Mouse (Mus musculus) adrenal gland, postnatal 10 days (tissue): ENCODE results near the gene Setd7. TPM values are rescaled to one million over a fixed set of nuclear protein-coding genes. Genes with fewer than 3 reads are reported as not detected.

Experiments used
- DNase-seq: peaks from one replicate; pipeline ENCODE4 v3.0.0; 2021; ENCODE audit warnings: mixed read lengths
- total RNA-seq, 2 experiments: library from RNA; stranded (reverse); gene quantifications; 2 replicates each; pipeline ENCODE4 v1.2.3; 2021

Setd7 gene
- total RNA-seq, 2 experiments from 2014 or later, result 30.9 to 32.6 TPM

DNA sequence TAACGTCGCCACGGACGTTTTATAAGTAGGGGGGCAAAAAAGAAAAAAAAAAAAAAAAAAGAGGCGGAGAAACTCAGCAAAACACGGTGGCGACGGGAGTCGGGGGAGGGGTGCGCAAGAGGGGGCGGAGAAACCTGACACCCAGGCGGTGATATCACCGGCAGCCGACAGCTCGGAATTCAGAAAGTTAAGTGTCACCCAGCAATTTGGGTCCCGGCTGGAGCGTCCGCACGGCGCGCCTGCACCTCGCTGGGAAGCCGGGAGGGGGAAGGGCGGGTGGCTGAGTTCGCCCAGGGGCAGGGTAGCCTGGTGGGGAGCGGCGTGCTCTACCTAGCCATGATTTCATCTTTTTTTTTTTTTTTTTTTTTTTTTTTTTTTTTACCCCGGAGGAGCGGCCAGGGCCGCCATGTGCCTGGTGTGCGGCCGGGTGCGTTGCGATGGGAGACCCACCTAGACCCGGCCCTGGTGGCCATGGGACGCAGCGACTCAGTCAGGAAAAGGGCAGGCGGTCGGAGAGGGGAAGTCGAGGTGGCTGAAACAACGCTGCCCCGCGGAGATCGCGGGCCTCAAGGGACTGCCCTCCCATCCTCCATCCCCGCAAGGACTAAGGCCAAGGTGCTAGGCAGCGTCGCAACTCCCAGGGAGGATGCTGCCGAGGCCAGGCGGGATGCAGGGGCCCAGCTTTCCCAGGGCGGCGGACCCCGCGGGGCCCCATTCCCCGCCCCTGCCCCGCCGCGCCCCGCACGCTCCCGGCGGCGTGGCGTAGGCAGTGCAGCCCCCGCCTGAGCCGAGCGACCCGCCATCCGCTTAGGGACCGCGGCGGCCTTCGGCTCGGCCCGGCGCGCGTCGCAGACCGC is 857 bp downstream of the Setd7 start:
- peak; percentile 90 for DNase-seq

DNA sequence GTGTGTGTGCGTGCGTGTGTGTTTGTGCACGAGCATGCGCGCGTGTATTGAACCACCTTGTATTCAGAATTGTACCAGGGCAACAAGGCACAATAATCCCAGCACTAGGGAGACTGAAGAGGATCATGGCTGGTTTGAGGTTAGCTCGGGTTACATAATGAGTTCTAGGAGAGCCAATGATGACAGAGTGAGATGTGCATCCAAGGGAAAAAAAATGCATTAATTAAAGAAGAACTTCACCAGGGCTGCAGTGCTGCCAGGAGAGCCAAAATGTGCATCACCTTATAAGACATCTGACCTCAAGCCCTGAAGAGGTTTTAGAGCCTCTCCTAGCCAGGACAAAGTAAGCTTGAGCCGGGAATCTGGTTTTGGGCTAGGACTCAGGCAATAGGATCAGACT is 5.1 kb downstream of the Setd7 start:
- no peak for DNase-seq

DNA sequence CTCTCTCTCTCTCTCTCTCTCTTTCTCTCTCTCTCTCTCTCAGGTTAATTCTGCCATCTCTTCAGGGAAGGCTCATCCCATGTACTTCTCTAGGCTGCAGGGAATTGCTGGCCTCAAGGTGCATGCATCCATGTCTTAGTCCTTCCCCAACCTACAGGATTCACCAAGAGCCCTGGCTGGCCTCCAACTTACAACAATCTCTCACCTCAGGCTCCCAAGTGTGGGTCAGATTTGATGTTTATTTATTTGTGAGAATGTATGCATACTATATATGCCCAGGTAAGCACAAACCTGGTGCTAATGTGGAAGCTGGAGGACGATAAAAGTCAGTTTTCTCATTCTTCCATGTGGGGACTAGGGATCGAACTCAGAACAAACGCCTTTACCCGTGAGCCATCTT is 5.8 kb downstream of the Setd7 start:
- DNase-seq, result no peak

DNA sequence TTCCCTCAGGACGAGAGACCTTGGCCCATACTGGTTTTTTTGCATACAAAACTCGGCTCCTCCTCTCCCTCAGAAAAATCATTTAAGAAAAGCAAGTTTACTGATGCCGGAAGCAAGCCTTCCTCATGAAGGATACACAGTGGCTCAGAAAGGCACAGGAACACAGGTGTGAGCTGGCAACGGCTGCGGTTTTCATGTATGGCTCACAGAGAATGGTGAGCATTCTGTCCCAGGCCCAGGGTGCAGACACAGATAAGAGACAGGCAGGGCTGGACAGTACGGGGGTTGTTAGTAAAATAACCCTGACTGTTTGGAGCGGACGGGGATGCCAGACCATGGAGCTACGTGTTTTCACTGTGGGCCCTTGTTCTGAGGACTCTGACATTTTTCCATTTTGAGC is 6.6 kb downstream of the Setd7 start:
- no peak for DNase-seq

DNA sequence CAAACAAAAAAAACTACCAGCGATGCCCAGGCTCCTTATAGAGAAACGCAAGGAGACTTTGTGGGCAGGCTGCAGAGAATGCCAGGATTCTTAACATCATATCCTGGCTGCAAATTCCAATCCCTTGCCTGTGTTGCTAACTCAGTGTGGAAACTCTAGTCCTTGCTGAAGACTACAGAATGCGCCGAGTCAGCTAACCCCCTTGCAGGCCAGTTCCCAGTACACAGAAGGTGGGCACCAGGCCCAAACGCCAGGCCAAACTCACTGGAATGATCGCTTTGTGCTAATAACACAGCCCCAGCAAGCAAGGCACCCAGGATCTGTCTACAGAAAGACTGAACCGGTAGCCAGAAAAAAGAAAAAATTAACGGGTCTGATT is 7.2 kb downstream of the Setd7 start:
- DNase-seq, result peak; percentile 69

DNA sequence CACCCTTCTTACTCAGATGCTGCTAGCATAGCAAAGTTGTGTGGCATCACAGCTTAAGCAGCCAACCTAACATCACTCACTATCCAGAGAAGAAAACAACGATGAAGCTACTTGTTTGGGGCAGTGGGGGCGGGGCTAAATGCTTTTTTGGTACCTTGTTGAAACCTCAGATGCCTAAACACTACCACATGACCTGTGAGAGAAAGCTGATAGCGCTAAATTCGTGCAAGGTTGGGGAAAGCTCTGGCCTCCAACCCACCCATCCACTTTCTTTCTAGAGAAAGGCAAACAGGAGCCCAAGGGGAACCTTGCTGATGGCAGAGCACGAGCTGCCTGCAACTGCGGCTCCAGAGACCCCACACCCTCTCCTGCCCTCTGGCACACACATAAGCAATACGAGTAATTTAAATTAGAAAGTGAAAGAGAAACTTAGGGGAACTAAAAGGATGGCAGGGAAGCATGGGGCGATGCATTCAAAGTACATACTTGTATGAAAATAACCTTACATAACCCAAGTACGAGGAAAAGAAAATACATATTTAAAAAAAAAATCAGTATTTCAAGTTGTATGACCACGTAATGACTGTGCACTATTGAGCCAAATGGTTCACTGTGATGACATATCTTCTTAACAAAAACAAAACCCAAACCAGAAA is 7.7 kb downstream of the Setd7 start:
- no peak for DNase-seq

DNA sequence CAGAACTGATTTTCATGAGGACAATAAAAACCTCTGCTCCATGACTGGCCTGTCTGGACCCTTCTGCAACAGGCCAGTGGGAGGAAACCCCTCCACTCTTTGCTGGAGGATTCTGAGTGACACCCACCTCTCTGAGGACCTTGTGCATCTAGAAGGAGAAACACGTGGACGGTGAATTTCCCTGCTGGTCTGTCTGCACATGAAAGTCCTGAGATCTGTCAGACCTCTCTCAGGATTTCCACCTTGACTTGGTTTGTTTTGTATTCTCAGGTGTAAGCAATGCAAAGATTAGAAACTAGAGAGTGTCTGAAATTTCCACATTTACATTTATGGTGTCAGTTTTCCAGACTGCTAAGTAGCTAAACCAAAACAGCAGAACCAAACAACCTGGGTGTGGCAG is 8.5 kb downstream of the Setd7 start:
- no peak for DNase-seq

DNA sequence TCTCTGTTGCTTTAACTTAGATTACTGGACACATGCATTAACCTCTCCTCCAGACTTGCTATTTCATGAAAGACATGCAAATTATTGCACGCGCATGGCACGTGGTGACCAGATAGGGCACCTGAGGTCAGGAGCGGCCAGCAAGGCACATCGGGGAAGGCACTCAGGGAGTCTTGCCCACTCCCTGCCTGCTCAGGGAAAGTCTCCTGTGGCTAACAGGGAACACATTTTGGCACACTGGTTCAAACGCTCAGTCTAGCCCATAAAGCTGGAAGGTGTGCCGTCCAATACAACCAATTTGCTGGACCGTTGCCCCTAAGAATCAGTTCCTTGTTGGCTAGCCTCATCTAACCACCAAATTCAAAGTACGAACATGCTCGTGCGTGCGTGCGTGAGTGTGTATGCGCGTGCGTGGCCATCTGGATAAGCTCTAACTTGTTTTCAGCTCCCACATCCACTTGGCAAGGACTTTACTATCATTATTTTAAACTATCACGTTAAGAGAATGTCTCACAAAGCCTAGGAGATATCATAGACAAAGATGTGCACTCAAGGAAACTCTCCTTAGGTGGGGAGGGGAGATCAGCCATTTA is 11.6 kb downstream of the Setd7 start:
- peak; percentile 73 for DNase-seq

DNA sequence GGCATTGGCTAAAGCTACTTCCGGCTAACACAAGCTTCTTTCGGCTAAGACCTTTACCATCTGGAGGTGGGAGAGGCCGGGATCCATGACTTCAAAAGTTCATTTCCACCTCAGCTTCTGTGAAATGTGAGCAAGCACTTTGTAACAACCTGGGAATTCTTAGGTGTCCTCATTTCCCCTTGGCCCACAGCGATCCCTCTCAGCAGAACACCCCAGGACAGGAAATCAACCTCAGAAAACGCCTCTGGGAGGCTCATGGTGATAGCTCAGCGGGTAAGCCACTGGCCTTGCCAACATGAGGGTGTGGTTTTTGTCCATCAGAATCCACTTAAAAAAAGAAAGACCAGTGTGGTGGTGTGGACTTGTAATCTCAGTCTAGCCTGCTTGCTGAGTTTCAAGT is 13.1 kb downstream of the Setd7 start:
- no peak for DNase-seq

DNA sequence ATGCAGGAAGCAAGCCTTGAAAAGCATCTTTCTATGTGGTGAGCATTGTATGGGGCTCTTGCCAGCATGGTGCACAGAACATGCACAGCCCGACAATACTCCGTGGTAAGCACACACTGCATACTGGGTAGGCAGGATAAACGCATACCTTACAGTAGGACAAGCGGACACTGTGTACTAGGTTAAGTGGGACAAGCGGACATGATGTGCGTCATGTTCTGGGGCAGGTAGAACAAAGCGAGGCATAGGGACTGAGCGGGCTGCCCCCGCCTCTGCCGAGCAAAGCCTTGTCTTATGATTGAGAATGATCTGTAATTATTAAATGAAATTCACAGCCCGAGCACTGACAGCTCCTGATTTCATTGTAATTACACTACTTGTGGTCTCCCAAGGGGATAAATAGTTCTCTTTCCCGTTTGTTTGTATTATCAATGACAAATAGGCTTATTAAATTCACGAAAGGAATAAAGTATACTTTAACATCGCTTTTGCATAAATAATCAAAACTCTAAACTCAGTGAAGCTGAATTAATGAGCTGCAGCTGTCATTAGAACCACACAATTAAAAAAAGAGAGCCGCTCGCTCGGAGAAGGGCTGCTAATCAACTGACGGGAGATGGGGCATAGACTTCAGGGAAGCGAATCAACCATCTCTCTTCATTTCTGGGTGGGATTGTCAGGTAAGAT is 16.1 kb downstream of the Setd7 start:
- no peak for DNase-seq

DNA sequence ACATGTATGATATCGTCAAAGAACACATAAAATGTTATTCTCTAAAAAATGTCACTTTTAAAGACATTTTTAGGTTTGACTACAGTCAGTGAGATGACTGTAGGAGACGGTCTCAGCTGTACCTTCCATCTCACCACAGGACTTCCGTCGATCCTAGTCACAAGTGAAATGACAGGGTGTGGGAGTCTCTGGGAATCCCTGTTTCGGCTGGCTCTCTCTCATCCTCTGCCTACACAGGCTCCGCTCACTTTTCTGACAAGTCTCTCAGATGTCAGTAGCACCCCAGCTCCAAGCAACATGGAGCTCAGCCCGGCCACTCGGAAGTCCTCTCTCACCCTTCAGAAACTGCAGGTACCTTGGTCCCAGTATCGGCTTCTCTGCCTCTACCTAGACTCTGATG is 20.0 kb downstream of the Setd7 start:
- DNase-seq, result no peak

DNA sequence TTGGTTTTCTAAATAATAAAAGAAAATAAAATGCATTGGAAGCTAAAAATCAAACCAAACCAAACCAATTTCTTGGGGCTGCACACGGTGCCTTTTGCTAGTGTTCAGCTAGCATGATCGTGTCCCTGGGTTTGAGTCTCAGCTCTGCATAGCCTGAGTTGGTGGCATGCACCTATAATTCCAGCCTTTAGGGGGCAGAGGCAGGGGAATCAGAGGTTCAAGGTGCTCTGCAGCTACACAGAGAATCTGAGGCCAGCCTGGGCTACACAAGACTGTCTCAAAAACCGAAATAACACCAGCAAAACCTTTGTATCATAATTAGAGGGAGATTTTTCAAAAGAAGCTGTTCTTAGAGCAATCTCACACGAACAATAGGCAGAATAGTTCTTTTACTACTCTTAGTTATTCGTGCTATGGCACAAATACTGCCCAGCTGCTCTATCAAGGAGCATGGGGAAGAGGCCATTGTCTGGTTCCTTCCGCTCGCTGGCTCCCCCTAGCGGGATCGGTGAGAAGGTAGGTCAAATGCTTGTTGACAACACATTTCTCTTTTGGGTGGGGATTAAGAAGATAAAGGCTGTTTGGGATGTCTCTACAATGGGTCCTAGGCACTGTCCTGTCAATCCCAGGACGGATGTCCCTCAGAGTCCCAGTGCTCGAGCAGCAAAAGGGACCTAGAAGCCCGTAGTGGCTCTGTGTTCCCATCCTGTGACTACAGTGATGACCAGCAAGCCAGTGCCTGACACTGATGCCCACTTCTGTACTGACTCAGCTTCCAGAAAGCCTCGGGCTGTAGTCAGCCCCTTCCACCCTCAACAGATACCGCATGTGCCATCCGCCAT is 20.9 kb downstream of the Setd7 start:
- DNase-seq, result peak; percentile 89

DNA sequence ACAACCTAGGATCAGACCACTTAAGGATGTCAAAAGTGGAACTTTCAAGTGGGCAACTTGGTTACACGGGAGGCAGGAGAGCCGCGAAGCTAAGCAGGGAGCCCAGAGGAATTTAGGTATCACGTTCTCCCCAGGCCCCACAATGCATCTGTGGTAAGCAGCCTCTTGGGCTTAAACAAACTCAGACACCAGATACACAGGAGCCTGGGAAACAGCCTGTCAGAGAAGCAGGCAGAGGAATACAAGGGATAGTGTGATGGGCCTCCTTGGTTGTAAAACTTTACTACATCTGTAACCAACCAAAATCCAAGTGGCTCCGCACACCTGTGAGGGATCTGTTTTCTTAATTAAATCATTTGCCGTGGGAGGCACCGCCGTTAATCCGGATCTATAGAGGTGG is 26.7 kb downstream of the Setd7 start:
- DNase-seq, result no peak

DNA sequence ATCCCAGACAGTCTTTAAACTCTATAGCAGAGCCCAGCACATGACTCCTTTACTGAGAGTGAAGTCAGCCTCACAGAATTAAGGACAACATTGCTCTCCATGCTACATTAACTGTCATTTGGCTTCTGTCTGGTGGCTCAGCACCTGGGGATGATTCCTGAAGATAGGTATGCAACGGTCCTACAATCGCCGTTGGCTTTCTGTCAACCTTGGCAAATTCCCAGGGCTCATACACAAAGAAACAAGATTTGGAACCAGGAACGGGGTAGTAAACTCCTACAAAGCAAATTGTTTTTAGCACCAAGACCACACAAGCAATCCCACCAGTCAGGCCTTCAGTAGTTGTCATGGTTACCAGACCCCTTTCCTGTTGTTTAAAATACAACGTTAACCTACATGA is 27.1 kb downstream of the Setd7 start:
- no peak for DNase-seq

DNA sequence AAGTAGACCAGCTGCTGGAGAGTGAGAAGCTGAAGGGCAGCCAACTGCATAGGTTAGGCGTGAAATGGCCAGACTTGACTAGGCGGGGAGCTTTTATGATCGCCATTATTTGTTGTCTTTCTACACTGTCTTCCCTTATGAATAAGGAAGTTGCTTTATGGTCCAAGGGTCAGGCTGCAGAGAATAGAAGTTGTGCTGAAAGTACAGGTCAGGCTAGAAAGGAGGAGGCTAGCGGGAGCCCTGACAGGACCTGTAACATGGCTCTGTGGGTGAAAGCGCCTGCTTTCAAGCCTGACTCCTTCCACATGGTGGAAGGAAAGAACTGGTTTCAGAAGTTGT is 28.4 kb downstream of the Setd7 start:
- DNase-seq, result no peak

DNA sequence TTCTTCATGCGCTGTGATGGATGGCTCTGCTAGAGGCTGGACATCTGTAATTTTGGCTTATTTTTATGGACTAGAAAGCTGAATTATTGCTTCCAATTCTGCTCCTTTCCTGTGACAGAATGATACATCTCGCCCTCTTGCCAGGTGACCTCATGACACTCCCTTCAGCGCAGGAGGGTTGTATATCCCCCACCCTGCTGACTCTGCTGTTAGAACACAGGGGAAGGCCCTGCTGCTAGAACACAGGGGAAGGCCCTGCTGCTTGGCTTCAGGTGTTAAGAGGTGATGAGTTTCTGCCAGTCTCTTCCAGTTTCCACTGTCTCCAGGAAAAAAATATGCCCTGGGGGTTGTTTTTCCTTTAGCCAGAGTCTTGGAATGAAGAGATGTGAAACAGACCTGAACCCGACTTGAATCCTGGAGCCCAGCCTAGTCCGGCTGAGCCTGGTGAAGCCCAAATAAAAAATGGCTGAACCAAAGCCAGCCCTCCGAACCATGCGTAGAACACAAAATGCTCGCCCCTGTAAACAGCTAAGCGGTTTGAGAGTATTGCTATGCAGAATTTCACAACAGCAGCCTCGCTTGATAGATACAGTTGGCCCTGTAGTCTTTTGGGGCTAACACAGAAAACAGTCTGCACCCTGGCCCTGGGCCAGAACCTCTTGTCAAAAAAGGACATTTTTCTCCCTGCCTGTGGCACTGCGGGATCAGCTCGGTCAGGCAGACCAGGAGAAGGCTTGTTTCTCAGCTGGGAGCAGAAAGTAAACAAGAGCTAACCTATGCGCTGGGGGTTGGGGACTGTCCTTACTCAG is 29.0 kb downstream of the Setd7 start:
- DNase-seq, result peak; percentile 80

DNA sequence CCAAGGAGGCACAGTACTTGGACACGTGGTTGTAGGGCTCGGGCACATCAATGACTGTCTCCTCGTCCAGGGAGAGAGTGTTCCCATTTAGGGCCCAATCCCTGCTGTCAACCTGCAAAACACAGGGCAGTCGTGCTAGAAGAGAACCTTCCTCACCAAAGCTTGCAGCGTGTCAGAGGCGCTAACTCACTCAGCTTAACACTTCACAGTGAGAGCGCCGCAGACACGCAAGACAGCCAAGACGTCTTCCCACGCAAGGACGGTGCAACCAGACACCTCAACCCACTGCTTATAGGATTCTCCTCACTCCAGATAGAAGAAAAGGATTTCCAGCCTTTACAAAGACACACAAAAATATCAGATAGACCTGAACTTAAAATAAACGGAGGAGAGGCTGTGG is 33.8 kb downstream of the Setd7 start:
- no peak for DNase-seq

DNA sequence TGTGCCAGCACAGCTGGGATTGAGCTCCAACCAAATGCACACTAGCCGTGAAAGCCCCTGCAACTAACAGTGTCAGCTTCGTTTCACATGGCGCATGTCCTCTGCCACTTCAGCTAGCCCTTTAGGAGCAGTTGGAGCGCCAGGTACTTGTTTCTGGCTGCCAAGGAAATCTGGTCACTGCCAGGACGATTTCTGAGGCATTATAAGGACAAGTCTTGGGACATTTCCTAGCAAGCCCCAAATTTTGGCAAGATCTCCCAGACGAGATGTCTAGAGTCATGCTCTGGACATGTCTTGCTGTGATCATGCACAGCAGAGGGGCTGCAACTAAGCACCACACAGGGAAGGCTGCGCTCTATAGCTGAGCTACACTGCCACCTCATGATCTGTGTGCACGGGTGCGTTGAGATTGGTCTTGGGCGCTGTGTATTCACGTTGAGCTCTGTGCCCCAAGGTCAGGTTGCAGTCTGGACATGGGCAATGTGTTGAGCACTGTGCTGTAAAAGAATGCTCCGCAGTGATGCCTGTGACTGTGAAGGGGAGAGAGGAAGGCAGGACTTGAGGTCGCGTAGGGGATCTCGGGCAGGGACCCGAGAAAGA is 35.4 kb downstream of the Setd7 start:
- peak; percentile 37 for DNase-seq

DNA sequence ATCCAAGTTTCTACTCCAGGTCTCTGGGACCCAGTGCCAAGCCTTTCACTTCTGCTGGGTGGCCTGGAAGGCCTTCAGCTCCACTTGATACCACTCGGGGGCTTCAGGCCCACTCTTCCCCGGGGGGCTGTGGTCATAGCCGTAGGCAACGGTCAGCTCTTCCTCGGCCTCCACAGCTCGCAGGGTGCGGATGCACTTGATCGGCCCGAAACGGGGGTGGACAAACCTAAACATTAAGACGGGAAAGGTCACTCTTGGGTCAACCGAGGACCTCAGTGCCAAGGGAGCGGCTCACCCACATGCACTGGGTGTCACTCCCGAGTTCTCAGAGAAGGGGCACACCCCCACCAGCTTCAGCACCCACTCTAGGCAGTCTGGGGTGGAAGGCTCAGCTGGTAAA is 39.4 kb downstream of the Setd7 start:
- no peak for DNase-seq

DNA sequence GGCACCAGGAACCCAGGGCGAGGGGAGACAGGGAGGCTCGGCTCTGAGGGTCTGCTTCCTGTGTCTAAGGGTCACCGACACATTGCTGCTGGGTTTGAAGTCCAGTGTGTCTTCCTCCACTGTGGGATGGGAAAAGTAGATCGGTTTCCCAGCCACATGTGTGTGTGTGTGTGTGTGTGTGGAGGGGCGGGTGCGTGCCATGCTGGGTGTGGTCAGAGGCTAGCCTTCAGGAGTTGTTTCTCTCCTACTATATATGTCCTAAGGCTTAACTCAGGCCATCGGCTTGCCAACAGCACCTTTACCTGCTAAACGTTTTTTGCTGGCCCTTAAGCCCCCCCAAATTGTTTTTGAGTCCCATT is 41.9 kb downstream of the Setd7 start:
- DNase-seq, result no peak
